Mouse (Mus musculus) kidney, postnatal 10 days (tissue): ENCODE data around the gene Pygm.
A peak's percentile ranks its signal among the peaks of the same experiment; 100 is the strongest.

Experiments
- DNase-seq: peaks from one replicate; pipeline ENCODE4 v3.0.0; 2021; ENCODE audit warnings: mixed read lengths

Gene Pygm

GRCm38 (mm10) chr19:6384128-6384527 lies at the start of gene Pygm:
Gene Pygm (plus strand): TSS chr19:6384399.
- peak; percentile 90 for DNase-seq

GRCm38 (mm10) chr19:6334673-6335457 lies 49.3 kb upstream of the Pygm start, which contains the start of gene Men1:
Gene Men1 (plus strand): TSS chr19:6334979.
- DNase-seq = peak; percentile 95

GRCm38 (mm10) chr19:6335458-6335827 lies 48.8 kb upstream of the Pygm start:
- peak; percentile 57 for DNase-seq

GRCm38 (mm10) chr19:6336920-6337319 lies 47.3 kb upstream of the Pygm start:
- no peak for DNase-seq

- no peak for DNase-seq
Observed at GRCm38 (mm10) chr19:6338171-6338570, 46.0 kb upstream of the Pygm start.

GRCm38 (mm10) chr19:6338716-6339115 lies 45.5 kb upstream of the Pygm start:
- DNase-seq = no peak

GRCm38 (mm10) chr19:6339191-6339590 lies 45.0 kb upstream of the Pygm start:
- DNase-seq = no peak

GRCm38 (mm10) chr19:6339890-6340504 lies 44.2 kb upstream of the Pygm start:
- DNase-seq = peak; percentile 67

GRCm38 (mm10) chr19:6340524-6341452 lies 43.4 kb upstream of the Pygm start, which contains the start of gene Map4k2:
Gene Map4k2 (plus strand): TSS chr19:6341135.
- DNase-seq = peak; percentile 95

GRCm38 (mm10) chr19:6341453-6342077 lies 42.6 kb upstream of the Pygm start:
- DNase-seq = no peak

- DNase-seq = peak; percentile 46
Observed at GRCm38 (mm10) chr19:6342276-6342933, 41.8 kb upstream of the Pygm start.

GRCm38 (mm10) chr19:6343066-6343925 lies 40.9 kb upstream of the Pygm start:
- no peak for DNase-seq

GRCm38 (mm10) chr19:6343996-6344395 lies 40.2 kb upstream of the Pygm start:
- DNase-seq = no peak

GRCm38 (mm10) chr19:6346023-6346422 lies 38.2 kb upstream of the Pygm start:
- DNase-seq = no peak

GRCm38 (mm10) chr19:6346661-6347060 lies 37.5 kb upstream of the Pygm start:
- no peak for DNase-seq

- no peak for DNase-seq
Observed at GRCm38 (mm10) chr19:6347615-6348014, 36.6 kb upstream of the Pygm start.

GRCm38 (mm10) chr19:6348717-6349116 lies 35.5 kb upstream of the Pygm start:
- DNase-seq = no peak

- peak; percentile 75 for DNase-seq
Observed at GRCm38 (mm10) chr19:6349215-6349983, 34.8 kb upstream of the Pygm start.

GRCm38 (mm10) chr19:6351431-6352106 lies 32.6 kb upstream of the Pygm start:
- peak; percentile 24 for DNase-seq

GRCm38 (mm10) chr19:6352107-6352505 lies 32.1 kb upstream of the Pygm start:
- no peak for DNase-seq
